Mouse (Mus musculus) intestine, embryonic 16.5 days (tissue): ENCODE measurements around the gene Pstpip1. TPM values are rescaled to one million over a fixed set of nuclear protein-coding genes. Genes with fewer than 3 reads are reported as not detected.
A peak's percentile ranks its signal among the peaks of the same experiment; 100 is the strongest.

Source experiments
- ATAC-seq: fragments of 200-750 bp; cut with Nextera tagmentation; 2 replicates; pipeline ENCODE4 v1.8.0; 2017; ENCODE audit warnings: moderate TSS enrichment, moderate library complexity
- H3K27ac ChIP-seq: fragments of 300-500 bp; sonication (generic); 2 replicates; pipeline ENCODE4 v1.5.1; 2014; ENCODE audit warnings: mild to moderate bottlenecking, low read length
- H3K27me3 ChIP-seq: fragments of 300-500 bp; sonication (generic); replicated peaks from 2 replicates; pipeline ENCODE4 v1.6.1; 2014; ENCODE audit warnings: low read length, control low read depth, mixed read lengths; ENCODE audit not compliant: control insufficient read depth, insufficient read depth
- H3K36me3 ChIP-seq: fragments of 300-500 bp; sonication (generic); 2 replicates; pipeline ENCODE4 v1.6.1; 2014; ENCODE audit warnings: low read length, control low read depth; ENCODE audit not compliant: control insufficient read depth, insufficient read depth
- H3K4me1 ChIP-seq: fragments of 300-500 bp; sonication (generic); 2 replicates; pipeline ENCODE4 v1.6.1; 2014; ENCODE audit warnings: low read length, control low read depth, mixed read lengths; ENCODE audit not compliant: control insufficient read depth, insufficient read depth
- H3K4me2 ChIP-seq: fragments of 300-500 bp; sonication (generic); 2 replicates; pipeline ENCODE4 v1.6.1; 2014; ENCODE audit warnings: low read depth, low read length, control low read depth
- H3K4me3 ChIP-seq: fragments of 300-500 bp; sonication (generic); 2 replicates; pipeline ENCODE4 v1.5.1; 2014; ENCODE audit warnings: mild to moderate bottlenecking, low read length
- H3K9ac ChIP-seq: fragments of 300-500 bp; sonication (generic); 2 replicates; pipeline ENCODE4 v1.6.1; 2014; ENCODE audit warnings: low read depth, low read length
- H3K9me3 ChIP-seq: fragments of 300-500 bp; sonication (generic); 2 replicates; pipeline ENCODE4 v1.6.1; 2016; ENCODE audit warnings: low read length, control low read depth; ENCODE audit not compliant: control insufficient read depth
- WGBS: fragments of 180-500 bp; shearing (Covaris S2); extraction: QIAGEN DNeasy Blood & Tissue Kit; methylation state at CpG from one replicate; pipeline ENCODE4 v1.1.7; 2014; 5-methylcytosine and 5-hydroxymethylcytosine counted together
- polyA plus RNA-seq: library from polyadenylated mRNA; unstranded; fragments of >200 nt; fragmentation: Nextera tagmentation; extraction: Ambion mirVana; gene quantifications from 2 replicates; pipeline ENCODE4 v1.2.1, GENCODE M21; 2015

Pstpip1 gene
- polyA plus RNA-seq, 1 experiment from 2014 or later = 2.3 TPM

DNA sequence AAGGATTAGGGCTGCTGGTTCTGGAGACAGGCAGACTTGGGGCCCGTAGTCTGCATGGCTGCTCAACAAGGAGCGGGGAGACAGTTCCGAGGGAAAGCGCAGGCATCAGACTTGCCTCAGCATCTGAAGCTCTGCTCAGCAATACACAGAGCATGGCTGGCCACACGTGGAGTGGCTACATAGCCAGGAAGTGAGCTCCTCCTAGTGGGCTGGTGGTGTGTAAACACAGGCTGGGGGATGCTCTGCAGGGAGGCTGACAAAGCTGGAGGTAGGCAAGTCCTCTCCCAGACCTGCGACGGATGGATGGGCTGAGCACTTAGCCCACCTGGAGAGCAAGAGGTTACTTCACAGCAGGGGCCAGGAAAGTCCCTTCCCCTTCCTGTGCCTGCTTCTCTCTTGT is 31.3 kb downstream of the Pstpip1 start:
- Histone ChIP-seq H3K4me1 (0 out of 2 replicates have a peak, but pooled peaks cover 6% of the 10 kb centered on the region), H3K27me3 (no peaks in the 10 kb centered on the region), H3K4me2 (no peak overlapping the region), H3K27ac (no peak overlapping the region), H3K9me3 (no peaks in the 10 kb centered on the region), H3K4me3 (no peak overlapping the region), H3K36me3 (no peaks in the 10 kb centered on the region), H3K9ac (no peak overlapping the region)
- whole genome bisulfite sequencing = 23% methylated on average over 7 of the region's 7 CpGs
- ATAC-seq = no peak

GRCm38 (mm10) chr9:56122973-56123372 is 33.2 kb downstream of the Pstpip1 start:
- Histone ChIP-seq H3K9ac (no peak overlapping the region), H3K27ac (no peak overlapping the region), H3K4me1 (0 out of 2 replicates have a peak, but pooled peaks cover 6% of the 10 kb centered on the region), H3K27me3 (no peaks in the 10 kb centered on the region), H3K4me2 (no peak overlapping the region), H3K4me3 (no peak overlapping the region), H3K9me3 (no peaks in the 10 kb centered on the region), H3K36me3 (no peaks in the 10 kb centered on the region; the same call in 1 of the 2 replicates)
- WGBS = 49% methylated on average over 8 of the region's 8 CpGs
- ATAC-seq = peak; percentile 25

- no peak for ATAC-seq
- Histone ChIP-seq H3K4me2 (no peak overlapping the region), H3K9ac (no peak overlapping the region), H3K9me3 (no peaks in the 10 kb centered on the region), H3K36me3 (no peaks in the 10 kb centered on the region; the same call in 1 of the 2 replicates), H3K27me3 (no peaks in the 10 kb centered on the region), H3K27ac (no peak overlapping the region), H3K4me1 (0 out of 2 replicates have a peak, but pooled peaks cover 6% of the 10 kb centered on the region), H3K4me3 (no peak overlapping the region)
- WGBS = 74% methylated on average over 7 of the region's 7 CpGs
Observed at GRCm38 (mm10) chr9:56123613-56124012, 33.9 kb downstream of the Pstpip1 start.

DNA sequence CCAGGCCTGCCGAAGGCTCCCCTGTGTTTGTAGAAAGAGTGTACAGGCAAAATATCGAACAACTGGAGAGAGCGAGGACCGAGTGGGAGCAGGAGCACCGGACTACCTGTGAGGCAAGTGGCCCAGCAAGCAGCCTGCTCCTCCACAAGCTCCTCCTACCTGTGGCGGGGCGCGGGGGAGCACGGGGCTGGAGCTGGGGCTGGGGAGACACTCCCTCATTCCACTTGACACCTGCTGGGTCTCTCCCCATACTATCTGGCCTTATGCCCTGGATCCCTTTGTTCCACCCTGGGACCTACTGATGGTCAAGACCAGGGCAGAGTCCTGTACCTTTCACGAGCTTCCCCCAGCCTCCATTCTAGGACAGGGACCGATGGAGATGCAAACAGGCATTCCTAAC is 34.8 kb downstream of the Pstpip1 start:
- Histone ChIP-seq H3K4me1 (0 out of 2 replicates have a peak, but pooled peaks cover 6% of the 10 kb centered on the region), H3K4me2 (peak overlapping the region; percentile 37; the same call in 1 of the 2 replicates), H3K27me3 (no peaks in the 10 kb centered on the region)

DNA sequence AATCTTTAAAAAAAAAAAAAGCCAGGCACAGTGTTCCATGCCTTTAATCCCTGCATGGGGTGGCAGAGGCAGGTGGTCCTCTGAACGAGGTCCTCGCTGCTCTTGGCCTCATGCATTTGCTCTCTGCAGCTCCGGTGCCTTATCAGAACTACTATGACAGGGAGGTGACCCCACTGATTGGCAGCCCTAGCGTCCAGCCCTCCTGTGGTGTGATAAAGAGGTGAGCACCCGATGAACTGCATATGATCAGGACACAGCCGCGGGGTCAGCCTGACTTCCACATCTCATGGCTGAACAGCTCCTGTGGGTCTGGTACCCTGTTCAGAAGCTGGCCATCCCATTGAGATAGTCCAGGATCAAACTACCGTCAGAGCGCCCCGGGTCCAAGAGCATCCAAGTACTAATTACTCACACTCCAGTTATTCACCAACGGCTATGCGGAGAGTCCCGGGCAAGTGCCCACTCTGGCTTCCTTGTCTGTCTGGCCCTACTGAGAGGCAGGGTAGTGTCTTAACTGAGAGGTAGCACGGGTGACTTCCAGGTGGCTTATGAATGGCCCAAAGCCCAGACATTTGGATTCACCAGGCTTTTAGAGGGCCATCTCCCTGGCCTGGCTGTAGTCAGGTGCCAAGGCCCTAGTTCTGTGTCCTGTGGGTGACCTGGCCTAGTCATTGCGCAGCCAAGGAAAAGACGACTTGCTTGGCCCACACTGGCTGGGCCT is 36.9 kb downstream of the Pstpip1 start:
- H3K9ac ChIP-seq = no peak overlapping the region
- WGBS = 86% methylated on average over 16 of the region's 16 CpGs
- H3K9me3 ChIP-seq = no peaks in the 10 kb centered on the region
- ATAC-seq = no peak
- H3K4me2 ChIP-seq = no peak overlapping the region
- 0 out of 2 replicates have a peak, but pooled peaks cover 6% of the 10 kb centered on the region for H3K4me1 ChIP-seq
- H3K4me3 ChIP-seq = no peak overlapping the region
- H3K27ac ChIP-seq = no peak overlapping the region
- H3K27me3 ChIP-seq = no peaks in the 10 kb centered on the region
- H3K36me3 ChIP-seq = no peaks in the 10 kb centered on the region; the same call in 1 of the 2 replicates

More for the DNA sequence above, 34.8 kb downstream of the Pstpip1 start:
- Histone ChIP-seq H3K27ac (no peak overlapping the region), H3K36me3 (no peaks in the 10 kb centered on the region; the same call in 1 of the 2 replicates), H3K4me3 (no peak overlapping the region), H3K9me3 (no peaks in the 10 kb centered on the region), H3K9ac (0 out of 2 replicates have a peak overlapping the region, but pooled peaks have one; percentile 24)
- 19% methylated on average over 11 of the region's 11 CpGs for WGBS
- ATAC-seq = no peak

DNA sequence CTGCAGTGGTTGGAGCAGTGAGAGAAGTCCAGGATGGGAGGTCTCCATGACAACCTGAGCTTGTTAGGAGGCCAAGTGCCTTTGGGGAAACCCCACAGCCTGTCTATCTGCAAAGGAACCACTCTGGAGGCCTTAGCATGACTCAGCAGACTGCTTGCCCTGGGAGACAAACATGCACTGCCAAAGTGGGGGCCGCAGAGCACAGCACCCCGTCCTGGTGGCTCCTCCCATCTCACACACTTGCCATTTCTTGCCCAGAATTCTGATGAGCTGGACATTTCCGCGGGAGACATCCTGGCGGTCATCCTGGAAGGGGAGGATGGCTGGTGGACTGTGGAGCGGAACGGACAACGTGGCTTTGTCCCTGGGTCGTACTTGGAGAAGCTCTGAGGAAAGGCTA is 38.6 kb downstream of the Pstpip1 start:
- no peak overlapping the region for H3K4me3 ChIP-seq
- no peak overlapping the region for H3K27ac ChIP-seq
- no peak for ATAC-seq
- H3K36me3 ChIP-seq = no peaks in the 10 kb centered on the region; the same call in 1 of the 2 replicates
- H3K4me1 ChIP-seq = 0 out of 2 replicates have a peak, but pooled peaks cover 6% of the 10 kb centered on the region
- WGBS = 82% methylated on average over 9 of the region's 9 CpGs
- H3K9me3 ChIP-seq = no peaks in the 10 kb centered on the region
- no peak overlapping the region for H3K9ac ChIP-seq
- H3K4me2 ChIP-seq = no peak overlapping the region
- H3K27me3 ChIP-seq = no peaks in the 10 kb centered on the region

DNA sequence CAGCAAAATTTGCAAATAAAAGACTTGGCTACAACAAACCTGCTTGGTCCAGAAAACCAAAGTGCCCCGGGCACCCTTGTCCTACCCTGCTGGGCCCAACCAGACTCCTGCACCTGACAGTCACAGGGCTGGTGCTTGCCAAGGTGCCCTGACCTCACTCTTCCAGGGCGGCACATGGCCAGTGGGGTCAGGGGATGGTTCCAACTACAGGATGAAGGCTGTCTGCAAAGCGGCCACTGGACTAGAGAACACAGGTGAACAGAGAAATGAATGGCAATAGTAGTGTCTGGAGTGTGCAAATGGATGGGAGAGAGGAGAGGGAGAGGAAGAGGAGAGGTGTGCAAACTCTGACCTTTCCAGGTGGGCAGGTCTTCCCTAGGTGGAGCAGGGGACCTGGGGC is 40.2 kb downstream of the Pstpip1 start:
- no peak for ATAC-seq
- no peaks in the 10 kb centered on the region for H3K9me3 ChIP-seq
- 89% methylated on average over 3 of the region's 3 CpGs for WGBS
- H3K27ac ChIP-seq = no peak overlapping the region
- no peaks in the 10 kb centered on the region for H3K27me3 ChIP-seq
- peaks cover 2% of the 10 kb centered on the region; the same call in 1 of the 2 replicates for H3K36me3 ChIP-seq
- H3K4me2 ChIP-seq = no peak overlapping the region
- no peak overlapping the region for H3K4me3 ChIP-seq
- H3K4me1 ChIP-seq = 0 out of 2 replicates have a peak, but pooled peaks cover 7% of the 10 kb centered on the region
- no peak overlapping the region for H3K9ac ChIP-seq

DNA sequence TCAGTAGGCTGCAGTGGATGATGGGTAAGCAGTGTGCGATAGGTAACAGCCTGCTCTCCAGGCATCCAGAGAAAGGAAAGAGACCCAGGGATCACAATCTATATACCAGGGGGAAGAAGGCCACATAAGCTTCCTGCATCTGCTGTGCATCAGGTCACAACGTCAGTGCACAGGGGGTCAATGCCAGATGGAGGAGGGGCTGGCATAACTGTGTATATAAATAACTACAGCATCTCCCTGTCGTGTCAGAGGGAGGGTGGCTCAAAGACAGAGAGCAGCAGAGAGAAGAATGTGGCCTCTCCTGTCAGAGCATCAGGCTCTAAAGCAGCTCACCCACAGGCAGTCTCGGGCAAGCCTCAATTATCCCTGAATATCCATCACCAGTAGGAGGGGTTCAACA is 40.8 kb downstream of the Pstpip1 start:
- H3K9ac ChIP-seq = no peak overlapping the region
- WGBS = 45% methylated on average over 4 of the region's 4 CpGs
- H3K4me1 ChIP-seq = 0 out of 2 replicates have a peak, but pooled peaks cover 7% of the 10 kb centered on the region
- ATAC-seq = no peak
- peaks cover 2% of the 10 kb centered on the region; the same call in 1 of the 2 replicates for H3K36me3 ChIP-seq
- no peak overlapping the region for H3K4me2 ChIP-seq
- H3K27me3 ChIP-seq = no peaks in the 10 kb centered on the region
- H3K27ac ChIP-seq = no peak overlapping the region
- no peak overlapping the region for H3K4me3 ChIP-seq
- H3K9me3 ChIP-seq = no peaks in the 10 kb centered on the region

DNA sequence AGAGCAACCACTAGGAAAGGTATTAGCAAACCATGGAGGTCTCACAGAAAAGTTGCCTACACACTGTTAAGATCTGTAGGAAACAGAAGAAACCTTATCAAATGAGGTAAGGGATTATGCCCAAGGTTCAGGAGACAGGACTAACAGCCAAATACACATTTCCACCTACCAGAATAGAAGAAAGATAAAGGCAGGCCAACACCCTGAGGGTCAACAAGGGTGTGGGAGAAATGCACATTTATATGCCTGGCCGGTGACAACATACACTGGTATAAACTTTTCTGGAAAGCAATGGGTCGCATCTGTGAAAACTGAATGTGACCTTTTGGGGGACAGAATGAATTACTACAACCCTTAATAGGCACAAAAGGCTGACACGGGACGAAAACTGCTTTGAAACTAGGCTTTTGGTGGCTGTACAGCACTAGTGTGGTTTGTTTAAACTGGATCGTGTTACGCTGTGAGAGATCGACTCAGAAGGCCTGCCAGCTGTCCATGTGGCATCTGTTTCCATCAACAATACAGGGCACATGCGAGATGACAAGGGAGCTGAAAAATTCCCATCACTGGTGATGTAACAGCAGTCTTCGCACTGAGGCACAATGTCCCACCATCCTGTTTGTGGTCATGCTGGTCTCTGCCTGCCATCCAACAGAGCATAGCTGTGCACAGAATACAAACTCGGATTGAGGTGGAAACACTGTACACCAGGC is 42.2 kb downstream of the Pstpip1 start:
- no peak overlapping the region for H3K27ac ChIP-seq

More for the DNA sequence above, 42.2 kb downstream of the Pstpip1 start:
- no peak overlapping the region for H3K4me3 ChIP-seq
- H3K36me3 ChIP-seq = peaks cover 8% of the 10 kb centered on the region
- H3K27me3 ChIP-seq = no peaks in the 10 kb centered on the region
- no peak overlapping the region for H3K9ac ChIP-seq
- 53% methylated on average over 10 of the region's 10 CpGs for WGBS
- ATAC-seq = no peak
- H3K4me1 ChIP-seq = 0 out of 2 replicates have a peak, but pooled peaks cover 7% of the 10 kb centered on the region
- no peak overlapping the region for H3K4me2 ChIP-seq
- no peaks in the 10 kb centered on the region for H3K9me3 ChIP-seq
